Mouse (Mus musculus): ENCODE measurements around the gene Cbx7.

Gene Cbx7

DNA sequence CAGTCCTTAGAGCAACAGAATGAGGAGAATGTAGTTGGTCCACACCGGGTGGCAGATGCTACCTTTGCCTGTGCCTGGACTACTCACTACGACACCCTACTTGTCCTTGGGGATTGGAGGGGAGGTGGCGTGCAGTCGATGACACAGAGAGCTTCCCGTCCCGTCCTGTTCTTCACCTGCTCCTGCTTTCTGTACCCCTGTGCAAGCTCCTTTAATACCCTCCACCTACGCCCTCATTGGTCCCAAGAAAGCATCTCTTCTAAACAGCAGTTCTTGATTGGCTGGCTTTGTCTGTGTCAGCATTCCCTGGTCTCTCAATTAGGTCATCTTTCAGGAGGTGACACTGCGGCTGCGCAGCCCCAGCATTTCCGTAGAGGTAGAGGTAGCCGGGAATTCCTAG is at the start of gene Cbx7:
Gene Cbx7 (minus strand): TSS at position 180 of the 400 bp plus-strand sequence.
- DNase-seq (ENCODE audit: low spot score) = no peak

DNA sequence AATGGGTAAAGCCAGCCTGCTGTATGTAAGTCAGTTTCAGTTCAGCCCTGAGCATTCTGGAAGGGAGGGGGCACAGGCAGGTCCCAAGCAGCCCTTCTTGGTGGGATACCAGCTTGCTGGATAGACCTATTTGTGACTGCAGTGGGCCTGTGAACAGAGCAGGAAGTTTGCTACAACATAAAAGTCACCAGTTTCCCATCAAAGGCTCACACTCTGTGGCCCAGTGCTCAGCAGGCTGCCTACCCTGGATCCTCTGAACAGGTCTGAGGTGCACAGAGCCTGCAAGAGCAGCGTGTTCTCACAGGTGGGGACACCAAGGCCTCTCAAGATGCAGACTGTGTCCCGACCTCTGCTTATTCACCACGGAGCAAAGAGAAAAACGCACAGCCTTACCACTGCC is 49.6 kb upstream of the Cbx7 start:
- DNase-seq (ENCODE audit: low spot score) = peak; percentile 42

- DNase-seq (ENCODE audit: low spot score) = no peak
These were observed 48.7 kb upstream of the Cbx7 start for GRCm38 (mm10) chr15:80019625-80020024.

- DNase-seq (ENCODE audit: low spot score) = no peak
These were observed 48.3 kb upstream of the Cbx7 start for GRCm38 (mm10) chr15:80019220-80019619.

- DNase-seq (ENCODE audit: low spot score) = no peak
These were observed 45.8 kb upstream of the Cbx7 start for GRCm38 (mm10) chr15:80016563-80017301.

GRCm38 (mm10) chr15:80015211-80015952 is 44.5 kb upstream of the Cbx7 start:
- DNase-seq (ENCODE audit: low spot score) = no peak

GRCm38 (mm10) chr15:80014321-80015210 is 43.6 kb upstream of the Cbx7 start, which contains the start of gene Pdgfb:
Pdgfb (minus strand) TSS chr15:80014977.
- DNase-seq (ENCODE audit: low spot score) = no peak

DNA sequence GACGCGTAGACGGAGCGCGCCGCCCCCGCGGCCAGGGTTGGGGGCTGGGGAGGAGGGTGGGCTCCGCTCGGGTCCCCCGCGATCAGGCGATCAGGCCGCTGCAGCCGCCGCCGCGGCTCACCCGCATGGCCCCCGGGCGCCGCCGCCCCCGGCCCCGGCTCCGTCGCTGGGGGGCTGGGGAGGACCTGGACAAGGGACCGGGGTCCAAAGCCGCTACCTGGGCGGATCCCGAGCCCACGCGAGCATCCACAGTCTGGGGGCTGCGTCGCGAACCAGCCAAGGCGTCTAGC is 43.1 kb upstream of the Cbx7 start:
- DNase-seq (ENCODE audit: low spot score) = no peak

DNA sequence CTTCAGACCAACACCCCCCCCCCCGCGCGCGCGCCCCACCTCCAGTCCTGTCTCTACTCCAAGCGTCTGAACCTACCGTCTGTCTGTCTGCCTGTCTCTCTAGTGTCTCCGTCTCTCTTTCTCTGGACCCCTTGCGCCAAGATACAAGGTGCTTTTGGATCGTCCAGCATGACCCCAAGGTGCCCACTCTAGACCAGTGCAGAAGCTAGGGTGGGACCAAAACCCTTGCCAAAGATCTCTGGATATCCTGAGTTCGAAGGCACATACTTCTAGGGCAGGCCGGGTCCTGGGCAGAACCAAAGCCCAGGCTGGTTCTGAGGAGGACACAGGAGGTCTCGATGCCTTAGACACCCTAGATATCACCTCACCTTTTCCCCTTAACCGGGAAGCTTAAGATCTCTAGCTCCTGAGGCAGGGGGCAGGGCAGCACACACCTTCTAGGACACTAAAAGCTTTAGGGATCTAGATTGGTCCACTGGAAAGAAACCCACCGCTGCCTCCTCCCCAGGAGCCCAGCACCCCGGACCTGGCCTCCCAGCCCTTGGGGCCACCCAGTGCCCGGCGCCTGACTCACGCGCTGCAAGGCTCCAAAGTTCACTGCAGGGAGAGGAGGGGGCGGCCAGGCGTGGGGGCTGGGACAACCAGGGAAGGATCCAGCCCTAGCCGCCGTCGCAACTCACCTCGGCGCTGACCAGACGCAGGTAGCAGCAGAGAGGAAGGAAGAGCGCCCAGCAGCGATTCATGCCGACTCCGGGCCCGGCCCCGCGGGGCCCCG is 42.5 kb upstream of the Cbx7 start:
- DNase-seq (ENCODE audit: low spot score) = no peak

- DNase-seq (ENCODE audit: low spot score) = peak; percentile 33
These were observed 41.7 kb upstream of the Cbx7 start for GRCm38 (mm10) chr15:80012527-80013201.

DNA sequence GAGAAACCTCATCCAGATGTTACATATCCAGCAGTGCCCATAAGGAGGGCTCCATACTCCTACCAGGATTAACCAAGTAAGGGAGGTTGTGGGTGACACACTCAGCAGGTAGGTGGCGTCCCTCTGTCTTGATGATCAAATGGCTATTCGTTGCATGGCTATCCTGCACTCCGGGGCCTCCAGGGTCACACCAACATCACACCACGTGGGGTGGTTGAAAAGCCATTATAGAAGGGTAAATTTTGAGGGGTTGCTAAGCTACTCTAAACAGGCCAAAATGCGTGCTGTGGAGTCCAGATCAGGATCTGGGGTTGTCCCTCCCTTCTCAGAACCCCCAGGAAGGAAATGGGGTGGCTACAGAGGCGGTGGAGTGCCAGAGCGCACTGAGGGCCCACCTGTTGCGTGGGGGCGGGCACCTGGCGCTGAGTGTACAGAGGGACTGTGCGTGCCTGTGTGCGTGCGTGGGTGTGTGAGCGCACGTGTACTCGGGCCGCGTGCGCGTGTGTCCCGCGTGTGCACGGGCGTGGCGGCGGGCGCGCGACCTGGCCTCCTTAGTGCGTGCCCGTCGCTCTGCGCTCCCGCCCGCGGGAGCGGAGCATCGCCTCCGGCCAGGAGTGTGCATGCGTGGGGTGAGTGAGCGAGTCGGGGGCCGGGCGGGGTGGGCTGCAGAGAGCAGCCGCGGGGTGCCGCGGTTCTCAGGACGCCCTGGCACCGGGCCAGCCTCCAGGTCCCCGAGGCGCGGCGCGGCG is 41.0 kb upstream of the Cbx7 start:
- DNase-seq (ENCODE audit: low spot score) = peak; percentile 43

GRCm38 (mm10) chr15:80011194-80011593 is 40.3 kb upstream of the Cbx7 start:
- DNase-seq (ENCODE audit: low spot score) = no peak

- DNase-seq (ENCODE audit: low spot score) = no peak
These were observed 39.3 kb upstream of the Cbx7 start for GRCm38 (mm10) chr15:80010182-80010558.

DNA sequence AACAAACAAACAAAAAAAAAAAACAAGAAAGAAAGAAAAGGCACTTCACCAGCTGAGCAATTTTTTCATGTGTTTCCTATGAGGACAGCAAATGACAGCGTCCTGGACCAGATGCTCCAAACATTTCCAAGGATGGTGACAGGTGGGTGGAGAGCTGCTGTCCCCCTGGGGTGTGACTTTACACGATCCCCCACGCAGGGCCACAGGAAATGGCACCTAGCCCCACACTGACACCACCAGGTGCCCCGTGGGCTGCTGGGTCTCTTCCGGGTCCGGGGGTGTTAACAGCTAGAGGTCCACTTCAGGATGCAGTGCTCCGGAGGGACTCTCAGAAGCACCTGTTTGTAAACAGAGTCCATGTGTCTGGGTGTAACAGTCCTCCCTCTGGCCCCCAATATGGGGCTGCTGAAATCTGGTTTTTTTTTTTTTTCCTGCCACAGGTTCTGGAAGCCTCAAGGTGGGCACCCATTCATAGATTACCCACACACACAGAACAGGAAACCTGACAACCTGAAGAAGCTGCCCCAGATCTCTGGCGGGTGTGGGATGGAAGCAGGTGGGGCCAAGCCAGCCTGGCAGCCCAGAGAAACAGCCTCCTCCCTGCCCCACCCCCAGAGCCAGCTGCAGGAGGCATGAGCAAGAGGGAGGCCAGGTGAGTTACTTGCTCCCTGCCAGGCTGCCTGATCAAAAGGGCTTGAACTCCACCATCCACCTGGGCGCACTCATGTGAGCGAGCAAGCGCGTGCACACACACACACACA is 38.7 kb upstream of the Cbx7 start:
- no peak for DNase-seq (ENCODE audit: low spot score)

DNA sequence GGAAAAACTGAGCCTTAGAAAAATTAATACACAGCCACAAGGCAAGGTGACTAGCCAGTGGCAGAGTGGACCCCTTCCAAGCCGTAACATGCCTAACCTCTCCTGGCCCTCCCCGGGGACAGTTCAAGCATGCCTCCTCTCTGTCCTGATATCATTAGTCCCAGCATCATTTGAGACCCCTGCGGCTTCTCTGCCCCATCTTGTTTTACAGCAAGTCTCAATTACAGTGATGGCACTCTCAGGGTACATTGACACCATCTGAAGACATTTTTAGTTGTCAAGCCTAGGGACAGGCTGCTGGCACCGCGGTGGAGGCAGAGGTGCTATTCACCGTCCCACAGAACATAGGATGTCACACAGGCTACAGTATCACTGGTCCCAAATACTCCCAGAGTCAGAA is 37.5 kb upstream of the Cbx7 start:
- DNase-seq (ENCODE audit: low spot score) = no peak

GRCm38 (mm10) chr15:80006156-80006555 is 35.2 kb upstream of the Cbx7 start:
- DNase-seq (ENCODE audit: low spot score) = no peak

- no peak for DNase-seq (ENCODE audit: low spot score)
These were observed 34.5 kb upstream of the Cbx7 start for GRCm38 (mm10) chr15:80005436-80005835.

- DNase-seq (ENCODE audit: low spot score) = no peak
These were observed 33.9 kb upstream of the Cbx7 start for GRCm38 (mm10) chr15:80004644-80005340.

GRCm38 (mm10) chr15:80003581-80003980 is 32.7 kb upstream of the Cbx7 start:
- DNase-seq (ENCODE audit: low spot score) = no peak

All from T-cell, adult 2 months (primary cell).